Mouse (Mus musculus): ENCODE measurements around the gene Adprhl1.

The Adprhl1 gene

Small RNA genes lying within 50 kb of the gene (microRNA-seq; reads per million reads assigned to microRNA genes)
- gene Mir1968: 29.6 to 39.4 reads per million in 2 experiments
